Mouse (Mus musculus): ENCODE data around the gene Fut2. TPM values are rescaled to one million over a fixed set of nuclear protein-coding genes. Genes with fewer than 3 reads are reported as not detected.
A peak's percentile ranks its signal among the peaks of the same experiment; 100 is the strongest.

The Fut2 gene
- polyA plus RNA-seq, 1 experiment from 2014 or later: 0.42 TPM

DNA sequence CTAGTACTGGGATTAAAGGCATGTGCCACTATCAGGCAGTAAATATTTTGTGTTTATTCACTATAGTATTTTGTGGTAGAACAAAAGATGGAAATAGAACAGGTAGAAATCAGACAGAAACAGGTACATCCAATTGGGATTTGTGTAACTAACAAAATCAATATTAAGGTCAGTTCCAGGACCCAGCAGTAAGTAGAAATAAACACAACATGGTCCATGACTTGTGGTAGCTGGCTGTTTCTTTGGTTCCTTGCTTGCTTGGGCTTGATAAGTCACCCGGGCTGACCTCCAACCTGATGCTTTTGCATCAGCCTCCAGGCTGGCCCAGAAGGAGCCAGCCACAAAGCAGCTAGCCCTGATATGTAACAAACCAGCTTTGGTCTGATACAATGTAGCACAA is 56.7 kb downstream of the Fut2 start:
- ATAC-seq (replicated peaks; ENCODE audit: low FRiP score): no peak
- H3K36me3 ChIP-seq: no peaks in the 10 kb centered on the region
- H3K9ac ChIP-seq: no peak overlapping the region
- H3K4me2 ChIP-seq: no peak overlapping the region
- 78% methylated on average over 1 of the region's 1 CpGs for WGBS
- H3K9me3 ChIP-seq (replicated peaks): no peaks in the 10 kb centered on the region
- H3K27ac ChIP-seq: no peak overlapping the region
- no peak overlapping the region for H3K4me3 ChIP-seq (replicated peaks)
- no peaks in the 10 kb centered on the region for H3K27me3 ChIP-seq
- no peaks in the 10 kb centered on the region for H3K4me1 ChIP-seq

DNA sequence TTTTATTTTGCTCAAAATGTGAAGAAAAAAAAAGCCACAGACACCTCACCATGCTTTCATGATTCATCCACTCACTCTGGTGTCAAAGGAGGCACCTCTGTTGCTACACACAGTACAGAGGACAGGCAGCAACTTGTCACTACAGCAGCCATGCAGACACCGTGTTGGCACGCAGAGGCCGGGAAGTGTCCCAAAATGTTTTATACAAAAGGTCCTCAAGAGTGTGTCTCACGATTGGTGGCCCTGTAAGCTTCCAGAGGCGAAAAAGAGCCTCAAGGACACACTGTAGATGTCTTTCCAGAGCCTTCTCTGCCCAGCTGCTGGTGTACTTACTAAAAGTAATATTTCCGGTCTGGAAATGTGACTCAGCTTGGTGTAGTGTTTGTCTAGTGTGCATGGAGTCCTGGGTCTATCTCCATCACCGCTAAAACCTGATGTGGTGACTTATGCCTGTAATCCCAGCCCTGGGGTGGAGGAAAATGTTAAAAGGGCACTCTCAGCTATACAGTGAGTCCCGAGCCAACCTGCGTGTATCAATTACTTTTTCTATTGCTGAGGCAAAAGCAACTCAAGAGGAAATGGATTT is 60.4 kb downstream of the Fut2 start:
- H3K4me3 ChIP-seq (replicated peaks): no peak overlapping the region
- ATAC-seq (replicated peaks; ENCODE audit: low FRiP score): no peak
- H3K9me3 ChIP-seq (replicated peaks): no peaks in the 10 kb centered on the region
- H3K27me3 ChIP-seq: no peaks in the 10 kb centered on the region
- H3K9ac ChIP-seq: no peak overlapping the region
- no peaks in the 10 kb centered on the region for H3K36me3 ChIP-seq
- no peak overlapping the region for H3K27ac ChIP-seq
- no peak overlapping the region for H3K4me2 ChIP-seq
- no peaks in the 10 kb centered on the region; the same call in 1 of the 2 replicates for H3K4me1 ChIP-seq
- WGBS: 68% methylated on average over 9 of the region's 9 CpGs

DNA sequence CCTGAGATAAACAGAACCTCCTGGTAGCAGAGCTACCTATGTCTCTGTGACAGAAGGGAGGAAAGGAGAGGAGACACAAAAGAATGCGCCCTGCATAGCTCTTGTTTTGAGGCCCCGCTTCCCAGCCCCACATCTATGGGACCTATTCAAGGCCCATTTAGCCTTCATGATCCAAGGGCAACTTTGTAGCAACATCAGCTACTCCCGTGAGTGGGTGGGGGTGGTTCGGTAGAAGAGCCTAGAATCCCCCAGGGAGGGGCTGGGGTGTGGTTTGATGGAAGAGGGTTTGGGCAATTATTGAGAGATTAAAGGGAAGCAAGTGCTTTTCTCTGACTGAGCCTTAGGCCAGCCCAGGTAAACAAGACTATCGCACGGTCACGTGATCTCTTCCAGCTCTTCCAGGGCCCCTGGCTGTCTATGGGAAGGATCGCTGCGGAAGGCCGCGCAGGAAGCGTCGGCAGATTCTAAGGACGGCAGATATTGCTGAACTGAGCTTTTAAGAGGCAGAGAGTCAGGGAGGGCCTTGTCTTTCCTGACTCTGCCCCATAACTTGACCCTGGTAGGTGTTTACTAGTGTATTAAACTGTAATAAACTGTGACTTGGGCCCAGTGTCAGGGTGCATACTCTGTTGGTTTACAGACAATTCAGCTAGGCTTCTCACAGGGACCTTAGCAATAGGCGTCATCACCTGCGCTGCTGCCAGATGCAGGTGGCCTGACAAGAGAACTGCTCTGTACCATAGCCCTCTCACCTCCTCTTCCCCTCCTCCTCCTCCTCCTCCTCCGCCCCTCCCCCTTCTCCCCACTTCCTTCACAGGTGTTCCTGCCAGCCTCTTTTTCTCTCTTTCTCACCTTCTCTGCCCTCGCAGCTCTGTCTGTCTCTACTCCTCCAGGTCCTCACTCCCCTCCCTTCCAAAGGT is 67.0 kb downstream of the Fut2 start:
- WGBS: 46% methylated on average over 18 of the region's 18 CpGs

More for the DNA sequence above, 67.0 kb downstream of the Fut2 start:
- no peaks in the 10 kb centered on the region for H3K9me3 ChIP-seq (replicated peaks)
- H3K27ac ChIP-seq: no peak overlapping the region
- no peak overlapping the region for H3K9ac ChIP-seq
- H3K36me3 ChIP-seq: no peaks in the 10 kb centered on the region
- H3K4me2 ChIP-seq: 0 out of 2 replicates have a peak overlapping the region, but pooled peaks have one; percentile 19
- no peaks in the 10 kb centered on the region for H3K27me3 ChIP-seq
- H3K4me3 ChIP-seq (replicated peaks): no peak overlapping the region
- ATAC-seq (replicated peaks; ENCODE audit: low FRiP score): no peak
- H3K4me1 ChIP-seq: peaks cover 7% of the 10 kb centered on the region

Other genes starting within 250 kb of the Fut2 start
- gene Lhb, start 245.6 kb downstream of the Fut2 start, polyA plus RNA-seq (2015; fragmentation: Nextera tagmentation; extraction: Ambion mirVana): not detected in 2 replicates
- gene Gys1, start 231.6 kb downstream of the Fut2 start, polyA plus RNA-seq (2015; fragmentation: Nextera tagmentation; extraction: Ambion mirVana): 37.6 and 40.8 TPM in 2 replicates
- gene Ruvbl2, start 228.3 kb downstream of the Fut2 start, polyA plus RNA-seq (2015; fragmentation: Nextera tagmentation; extraction: Ambion mirVana): 165 and 167 TPM in 2 replicates
- gene Ftl1, start 206.5 kb downstream of the Fut2 start, polyA plus RNA-seq (2015; fragmentation: Nextera tagmentation; extraction: Ambion mirVana): 4,509 and 4,690 TPM in 2 replicates
- gene Bax, start 199.5 kb downstream of the Fut2 start, polyA plus RNA-seq (2015; fragmentation: Nextera tagmentation; extraction: Ambion mirVana): 184 and 195 TPM in 2 replicates
- 1.0 and 1.1 TPM in 2 replicates for gene Tulp2, start 184.5 kb downstream of the Fut2 start, polyA plus RNA-seq (2015; fragmentation: Nextera tagmentation; extraction: Ambion mirVana)
- gene Gm45808, start 179.6 kb downstream of the Fut2 start, polyA plus RNA-seq (2015; fragmentation: Nextera tagmentation; extraction: Ambion mirVana): not detected in 2 replicates
- gene Dhdh, start 177.6 kb downstream of the Fut2 start, polyA plus RNA-seq (2015; fragmentation: Nextera tagmentation; extraction: Ambion mirVana): 3.3 and 3.5 TPM in 2 replicates
- gene Nucb1, start 156.0 kb downstream of the Fut2 start, polyA plus RNA-seq (2015; fragmentation: Nextera tagmentation; extraction: Ambion mirVana): 221 and 252 TPM in 2 replicates
- gene Ppp1r15a, start 140.1 kb downstream of the Fut2 start, polyA plus RNA-seq (2015; fragmentation: Nextera tagmentation; extraction: Ambion mirVana): 18.6 and 24.7 TPM in 2 replicates
- 4.5 and 5.1 TPM in 2 replicates for gene Plekha4, start 140.1 kb downstream of the Fut2 start, polyA plus RNA-seq (2015; fragmentation: Nextera tagmentation; extraction: Ambion mirVana)
- 11.8 and 14.8 TPM in 2 replicates for gene Hsd17b14, start 111.5 kb downstream of the Fut2 start, polyA plus RNA-seq (2015; fragmentation: Nextera tagmentation; extraction: Ambion mirVana)
- 75.4 and 78.5 TPM in 2 replicates for gene Bcat2, start 96.2 kb downstream of the Fut2 start, polyA plus RNA-seq (2015; fragmentation: Nextera tagmentation; extraction: Ambion mirVana)
- gene Fgf21, start 50.9 kb downstream of the Fut2 start, polyA plus RNA-seq (2015; fragmentation: Nextera tagmentation; extraction: Ambion mirVana): 0.32 TPM in 1 of 2 replicates, not detected in the other
- 0.06 and 0.21 TPM in 2 replicates for gene Fut1, start 49.1 kb downstream of the Fut2 start, polyA plus RNA-seq (2015; fragmentation: Nextera tagmentation; extraction: Ambion mirVana)
- gene Izumo1, start 44.6 kb downstream of the Fut2 start, polyA plus RNA-seq (2015; fragmentation: Nextera tagmentation; extraction: Ambion mirVana): 0.14 and 0.17 TPM in 2 replicates
- gene Rasip1, start 38.9 kb downstream of the Fut2 start, polyA plus RNA-seq (2015; fragmentation: Nextera tagmentation; extraction: Ambion mirVana): 16.1 and 18.0 TPM in 2 replicates
- gene Mamstr, start 26.4 kb downstream of the Fut2 start, polyA plus RNA-seq (2015; fragmentation: Nextera tagmentation; extraction: Ambion mirVana): 7.5 and 9.0 TPM in 2 replicates
- 0.21 and 0.24 TPM in 2 replicates for gene Ntn5, start 17.6 kb upstream of the Fut2 start, polyA plus RNA-seq (2015; fragmentation: Nextera tagmentation; extraction: Ambion mirVana)
- 0.19 and 0.29 TPM in 2 replicates for gene Sec1, start 28.0 kb upstream of the Fut2 start, polyA plus RNA-seq (2015; fragmentation: Nextera tagmentation; extraction: Ambion mirVana)
- gene Car11, start 33.4 kb upstream of the Fut2 start, polyA plus RNA-seq (2015; fragmentation: Nextera tagmentation; extraction: Ambion mirVana): 8.6 and 8.8 TPM in 2 replicates
- gene Dbp, start 38.7 kb upstream of the Fut2 start, polyA plus RNA-seq (2015; fragmentation: Nextera tagmentation; extraction: Ambion mirVana): 3.7 and 4.7 TPM in 2 replicates
- gene Rpl18, start 49.1 kb upstream of the Fut2 start, polyA plus RNA-seq (2015; fragmentation: Nextera tagmentation; extraction: Ambion mirVana): 1,132 and 1,166 TPM in 2 replicates
- 28.1 and 33.7 TPM in 2 replicates for gene Sphk2, start 51.6 kb upstream of the Fut2 start, polyA plus RNA-seq (2015; fragmentation: Nextera tagmentation; extraction: Ambion mirVana)
- 1.4 and 2.5 TPM in 2 replicates for gene Fam83e, start 54.8 kb upstream of the Fut2 start, polyA plus RNA-seq (2015; fragmentation: Nextera tagmentation; extraction: Ambion mirVana)
- not detected in 2 replicates for gene Spaca4, start 59.4 kb upstream of the Fut2 start, polyA plus RNA-seq (2015; fragmentation: Nextera tagmentation; extraction: Ambion mirVana)
- gene Lmtk3, start 117.3 kb upstream of the Fut2 start, polyA plus RNA-seq (2015; fragmentation: Nextera tagmentation; extraction: Ambion mirVana): 2.5 and 3.1 TPM in 2 replicates
- 2.8 and 3.2 TPM in 2 replicates for gene Sult2b1, start 118.3 kb upstream of the Fut2 start, polyA plus RNA-seq (2015; fragmentation: Nextera tagmentation; extraction: Ambion mirVana)
- 130 and 132 TPM in 2 replicates for gene Cyth2, start 148.2 kb upstream of the Fut2 start, polyA plus RNA-seq (2015; fragmentation: Nextera tagmentation; extraction: Ambion mirVana)
- gene Kcnj14, start 158.4 kb upstream of the Fut2 start, polyA plus RNA-seq (2015; fragmentation: Nextera tagmentation; extraction: Ambion mirVana): 1.4 and 1.6 TPM in 2 replicates
- 82.5 and 86.3 TPM in 2 replicates for gene Grwd1, start 164.6 kb upstream of the Fut2 start, polyA plus RNA-seq (2015; fragmentation: Nextera tagmentation; extraction: Ambion mirVana)
- 83.8 and 89.1 TPM in 2 replicates for gene Kdelr1, start 206.4 kb upstream of the Fut2 start, polyA plus RNA-seq (2015; fragmentation: Nextera tagmentation; extraction: Ambion mirVana)
- gene Grin2d, start 212.0 kb upstream of the Fut2 start, polyA plus RNA-seq (2015; fragmentation: Nextera tagmentation; extraction: Ambion mirVana): 0.42 and 0.47 TPM in 2 replicates
- gene Syngr4, start 230.3 kb upstream of the Fut2 start, polyA plus RNA-seq (2015; fragmentation: Nextera tagmentation; extraction: Ambion mirVana): 0.93 and 1.1 TPM in 2 replicates
- gene Tmem143, start 230.5 kb upstream of the Fut2 start, polyA plus RNA-seq (2015; fragmentation: Nextera tagmentation; extraction: Ambion mirVana): 6.2 and 6.5 TPM in 2 replicates